Mouse (Mus musculus) right cerebral cortex, postnatal 36 days (tissue): ENCODE data around the gene Cavin1.

Experiments used
- DNase-seq, 2 experiments: peaks; one replicate each; pipeline ENCODE4 v3.0.0; 2022; ENCODE audit warnings: low spot score in 2 of 2, mixed read lengths in 1 of 2

The Cavin1 gene

GRCm38 (mm10) chr11:100914415-100914814, 56.3 kb downstream of the Cavin1 start:
- DNase-seq, result no peak

GRCm38 (mm10) chr11:100912401-100913155, 58.1 kb downstream of the Cavin1 start:
- no peak for DNase-seq

GRCm38 (mm10) chr11:100908567-100908966, 62.1 kb downstream of the Cavin1 start:
- no peak for DNase-seq

GRCm38 (mm10) chr11:100908112-100908511, 62.6 kb downstream of the Cavin1 start:
- no peak for DNase-seq

GRCm38 (mm10) chr11:100906885-100907284, 63.8 kb downstream of the Cavin1 start:
- DNase-seq, result no peak
